Mouse (Mus musculus): ENCODE measurements around the gene Slc25a39. TPM values are rescaled to one million over a fixed set of nuclear protein-coding genes. Genes with fewer than 3 reads are reported as not detected.
"Not testable (repeated sequence)": the region's sequence is repeated elsewhere in the genome, so short reads cannot be mapped to it uniquely, and the experiment has no call there.

Slc25a39 gene
- polyA plus RNA-seq, 1 experiment from 2014 or later, result 180 TPM

DNA sequence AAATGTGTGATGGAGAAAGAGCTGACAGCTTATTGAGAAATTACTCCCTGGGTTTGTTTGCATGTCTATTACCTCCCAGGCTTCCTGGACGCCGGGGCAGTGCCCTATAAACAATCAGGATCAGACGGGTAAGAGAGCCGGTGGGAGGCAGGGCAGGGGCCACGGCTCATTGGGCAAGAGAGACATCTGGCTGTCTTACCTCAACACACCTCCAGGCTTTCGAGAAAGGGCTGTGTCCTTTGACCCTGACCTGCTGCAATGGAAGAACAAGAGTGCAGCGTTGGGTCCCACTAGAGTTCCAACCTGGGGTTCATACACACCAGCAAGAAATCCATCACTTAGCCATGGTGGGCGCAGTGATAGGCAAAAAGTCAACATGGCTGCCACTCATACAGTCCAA is 13.8 kb upstream of the Slc25a39 start:
- Histone ChIP-seq H3K4me2 (replicated peaks) (no peak overlapping the region), H3K27ac (no peak overlapping the region), H3K27me3 (no peaks in the 10 kb centered on the region), H3K36me3 (no peaks in the 10 kb centered on the region), H3K9me3 (0 out of 2 replicates have a peak, but pooled peaks cover 7% of the 10 kb centered on the region), H3K9ac (no peak overlapping the region), H3K4me1 (no peaks in the 10 kb centered on the region), H3K4me3 (no peak overlapping the region)
- ATAC-seq (ENCODE audit: low FRiP score, low read depth), result no peak
- 61% methylated on average over 8 of the region's 8 CpGs for WGBS

DNA sequence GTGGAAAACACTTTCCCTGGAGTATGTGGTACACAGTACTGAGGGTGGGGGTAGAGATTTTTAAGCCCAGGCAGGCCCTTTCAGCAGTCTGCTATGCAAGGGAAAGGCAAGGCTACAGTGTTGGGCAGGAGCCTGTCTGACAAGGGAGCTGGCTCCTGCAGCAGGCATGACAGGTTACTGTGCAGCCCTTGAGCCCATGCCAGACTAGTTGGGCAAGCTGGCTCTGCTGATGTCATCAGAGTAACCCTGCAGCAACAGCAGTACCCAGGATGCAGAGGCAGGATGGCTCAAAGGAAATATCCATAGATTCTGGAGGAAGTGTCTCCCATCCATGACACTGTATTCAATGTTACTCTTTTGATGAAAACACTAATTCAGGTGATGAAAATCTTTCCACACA is 11.1 kb upstream of the Slc25a39 start:
- Histone ChIP-seq H3K4me1 (no peaks in the 10 kb centered on the region), H3K4me3 (no peak overlapping the region)
- ATAC-seq (ENCODE audit: low FRiP score, low read depth), result no peak

DNA sequence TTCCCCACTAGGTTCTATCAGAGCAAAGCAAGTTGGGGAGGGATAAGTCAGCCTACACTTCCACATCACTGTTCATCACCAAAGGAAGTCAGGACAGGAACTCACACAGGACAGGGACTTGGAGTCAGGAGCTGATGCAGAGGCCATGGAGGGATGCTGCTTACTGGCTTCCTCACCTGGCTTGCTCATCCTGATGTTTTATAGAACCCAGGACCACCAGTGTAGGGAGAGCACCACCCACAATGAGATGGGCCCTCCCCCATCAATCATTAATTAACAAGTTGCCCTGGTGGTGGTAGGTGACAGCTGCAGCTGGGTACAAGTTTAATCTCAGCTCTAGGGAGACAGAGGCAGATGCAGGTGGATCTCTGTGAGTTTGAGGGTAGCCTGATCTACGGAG is 9.4 kb upstream of the Slc25a39 start:
- Histone ChIP-seq H3K27ac (no peak overlapping the region), H3K9me3 (0 out of 2 replicates have a peak, but pooled peaks cover 7% of the 10 kb centered on the region), H3K4me1 (no peaks in the 10 kb centered on the region), H3K4me3 (no peak overlapping the region), H3K9ac (no peak overlapping the region), H3K27me3 (no peaks in the 10 kb centered on the region), H3K4me2 (replicated peaks) (no peak overlapping the region), H3K36me3 (no peaks in the 10 kb centered on the region)
- 78% methylated on average over 1 of the region's 1 CpGs for WGBS
- ATAC-seq (ENCODE audit: low FRiP score, low read depth), result no peak

More for the DNA sequence above, 11.1 kb upstream of the Slc25a39 start:
- H3K36me3 ChIP-seq, result no peaks in the 10 kb centered on the region
- no peak overlapping the region for H3K9ac ChIP-seq
- 0 out of 2 replicates have a peak, but pooled peaks cover 7% of the 10 kb centered on the region for H3K9me3 ChIP-seq
- H3K4me2 ChIP-seq (replicated peaks), result no peak overlapping the region
- H3K27me3 ChIP-seq, result no peaks in the 10 kb centered on the region
- H3K27ac ChIP-seq, result no peak overlapping the region

- no peak overlapping the region for H3K27ac ChIP-seq
- H3K4me1 ChIP-seq, result no peaks in the 10 kb centered on the region
- H3K9me3 ChIP-seq, result 0 out of 2 replicates have a peak, but pooled peaks cover 4% of the 10 kb centered on the region
- H3K27me3 ChIP-seq, result no peaks in the 10 kb centered on the region
- no peak overlapping the region for H3K4me3 ChIP-seq
- ATAC-seq (ENCODE audit: low FRiP score, low read depth), result no peak
- H3K4me2 ChIP-seq (replicated peaks), result no peak overlapping the region
- H3K36me3 ChIP-seq, result no peaks in the 10 kb centered on the region
- no peak overlapping the region for H3K9ac ChIP-seq
- WGBS, result 74% methylated on average over 10 of the region's 10 CpGs
These were observed 7.5 kb upstream of the Slc25a39 start for GRCm38 (mm10) chr11:102415034-102415802.

- no peak for ATAC-seq (ENCODE audit: low FRiP score, low read depth)
- WGBS, result 78% methylated on average over 8 of the region's 8 CpGs
- no peak overlapping the region for H3K4me2 ChIP-seq (replicated peaks)
- no peaks in the 10 kb centered on the region for H3K4me1 ChIP-seq
- no peak overlapping the region for H3K4me3 ChIP-seq
- no peaks in the 10 kb centered on the region for H3K9me3 ChIP-seq
- no peak overlapping the region for H3K27ac ChIP-seq
- H3K9ac ChIP-seq, result no peak overlapping the region
- H3K27me3 ChIP-seq, result no peaks in the 10 kb centered on the region
- no peaks in the 10 kb centered on the region for H3K36me3 ChIP-seq
These were observed 5.3 kb upstream of the Slc25a39 start for GRCm38 (mm10) chr11:102413059-102413458.

DNA sequence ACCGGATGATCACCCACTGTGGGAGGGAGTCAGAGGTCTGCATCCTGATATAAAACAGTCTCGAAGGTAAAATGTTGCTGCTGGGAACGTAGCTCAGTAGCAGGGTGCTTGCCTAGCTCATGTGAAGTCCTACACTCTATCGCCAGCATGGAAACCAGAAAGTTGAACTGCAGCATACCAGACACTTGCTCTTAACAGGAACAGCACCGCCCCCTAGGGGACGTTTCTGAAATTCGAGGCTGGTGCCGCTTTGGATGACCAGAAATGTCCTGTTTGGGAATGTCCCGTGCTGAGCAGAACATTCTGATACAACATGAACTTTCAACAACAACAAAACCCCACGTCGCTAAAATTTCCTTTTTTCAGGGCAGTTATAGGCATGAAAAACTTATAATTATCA is 4.0 kb upstream of the Slc25a39 start:
- Histone ChIP-seq H3K4me3 (no peak overlapping the region), H3K4me1 (peaks cover 1% of the 10 kb centered on the region; the same call in 1 of the 2 replicates), H3K27ac (no peak overlapping the region), H3K9me3 (no peaks in the 10 kb centered on the region), H3K36me3 (no peaks in the 10 kb centered on the region), H3K4me2 (replicated peaks) (no peak overlapping the region), H3K27me3 (no peaks in the 10 kb centered on the region), H3K9ac (no peak overlapping the region)
- WGBS, result 7% methylated on average over 11 of the region's 11 CpGs
- no peak for ATAC-seq (ENCODE audit: low FRiP score, low read depth)

DNA sequence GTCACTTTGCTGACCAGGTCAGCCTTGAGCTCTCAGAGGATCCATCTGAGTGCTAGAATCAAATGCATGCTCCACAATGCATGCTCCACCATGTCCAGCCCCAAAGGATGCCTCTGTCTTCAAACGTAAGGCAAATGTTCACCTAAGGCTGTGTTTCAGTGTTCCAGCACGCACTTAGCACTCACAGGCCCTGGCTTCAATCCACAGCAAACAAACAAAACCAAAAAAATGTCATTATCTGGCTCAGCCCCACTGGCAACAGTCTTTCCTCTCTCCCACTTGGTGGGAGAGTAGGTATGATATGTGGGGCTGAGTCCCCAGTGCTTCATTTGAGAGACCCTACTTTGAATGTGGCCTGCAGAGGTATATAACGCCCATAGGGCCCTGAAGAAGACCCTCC is 3.3 kb upstream of the Slc25a39 start:
- no peak overlapping the region for H3K9ac ChIP-seq
- WGBS, result 83% methylated on average over 3 of the region's 3 CpGs
- H3K4me1 ChIP-seq, result peaks cover 8% of the 10 kb centered on the region
- no peak overlapping the region for H3K4me2 ChIP-seq (replicated peaks)
- no peaks in the 10 kb centered on the region for H3K27me3 ChIP-seq
- H3K9me3 ChIP-seq, result no peaks in the 10 kb centered on the region
- no peak overlapping the region for H3K27ac ChIP-seq
- H3K4me3 ChIP-seq, result no peak overlapping the region
- H3K36me3 ChIP-seq, result no peaks in the 10 kb centered on the region
- no peak for ATAC-seq (ENCODE audit: low FRiP score, low read depth)

DNA sequence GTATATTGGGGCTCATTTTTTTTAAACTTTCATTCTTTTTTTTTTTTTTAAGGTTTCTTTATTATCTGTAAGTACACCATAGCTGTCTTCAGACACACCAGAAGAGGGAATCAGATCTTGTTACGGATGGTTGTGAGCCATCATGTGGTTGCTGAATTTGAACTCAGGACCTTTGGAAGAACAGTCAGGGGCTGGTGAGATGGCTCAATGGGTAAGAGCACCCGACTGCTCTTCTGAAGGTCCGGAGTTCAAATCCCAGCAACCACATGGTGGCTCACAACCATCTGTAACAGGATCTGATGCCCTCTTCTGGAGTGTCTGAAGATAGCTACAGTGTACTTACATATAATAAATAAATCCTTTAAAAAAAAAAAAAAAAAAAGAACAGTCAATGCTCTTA is 2.6 kb upstream of the Slc25a39 start:
- WGBS, result 88% methylated on average over 3 of the region's 3 CpGs
- not testable (repeated sequence) for H3K27me3 ChIP-seq; ATAC-seq (ENCODE audit: low FRiP score, low read depth); H3K9me3 ChIP-seq; H3K27ac ChIP-seq; H3K4me2 ChIP-seq (replicated peaks); H3K36me3 ChIP-seq; H3K4me3 ChIP-seq; H3K9ac ChIP-seq
- peaks cover 15% of the 10 kb centered on the region for H3K4me1 ChIP-seq

DNA sequence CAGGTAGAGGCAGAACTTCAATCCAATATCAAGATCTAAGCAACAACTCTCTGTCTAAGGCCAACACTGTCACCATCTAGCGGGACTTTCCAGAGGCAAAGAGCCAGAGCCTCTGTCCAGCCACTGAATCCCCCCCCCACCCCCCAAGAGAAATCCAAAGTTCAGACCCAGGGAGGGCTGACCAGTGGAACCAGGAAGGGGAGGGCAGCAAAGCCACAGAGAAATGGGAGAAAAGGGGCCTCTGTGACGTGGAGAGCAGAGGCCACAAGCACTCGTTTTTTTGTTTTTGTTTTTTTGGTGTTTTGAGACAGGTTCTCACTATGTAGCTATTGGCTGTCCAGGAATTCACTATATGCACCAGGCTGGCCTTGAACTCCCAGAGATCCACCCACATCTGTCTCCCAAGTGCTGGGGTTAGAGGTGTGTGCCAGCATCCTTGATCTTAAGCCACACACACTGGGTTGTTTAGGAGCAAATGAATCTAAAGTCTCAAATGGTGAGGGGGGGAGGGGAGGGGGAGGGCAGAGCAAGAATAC is 2.1 kb upstream of the Slc25a39 start:
- H3K36me3 ChIP-seq, result peaks cover 1% of the 10 kb centered on the region
- H3K27ac ChIP-seq, result no peak overlapping the region
- H3K9me3 ChIP-seq, result no peaks in the 10 kb centered on the region
- no peak overlapping the region for H3K9ac ChIP-seq
- H3K4me2 ChIP-seq (replicated peaks), result no peak overlapping the region
- WGBS, result 78% methylated on average over 3 of the region's 3 CpGs
- H3K27me3 ChIP-seq, result no peaks in the 10 kb centered on the region
- no peak overlapping the region for H3K4me3 ChIP-seq
- H3K4me1 ChIP-seq, result peaks cover 19% of the 10 kb centered on the region
- ATAC-seq (ENCODE audit: low FRiP score, low read depth), result no peak

- peak overlapping the region; percentile 55; the same call in 1 of the 2 replicates for H3K9ac ChIP-seq
- H3K36me3 ChIP-seq, result peaks cover 8% of the 10 kb centered on the region
- WGBS, result 34% methylated on average over 15 of the region's 15 CpGs
- ATAC-seq (ENCODE audit: low FRiP score, low read depth), result no peak
- H3K27ac ChIP-seq, result peak overlapping the region; percentile 70; the same call in 1 of the 2 replicates
- peak overlapping the region; percentile 95 for H3K4me2 ChIP-seq (replicated peaks)
- H3K27me3 ChIP-seq, result no peaks in the 10 kb centered on the region
- peak overlapping the region; percentile 81 for H3K4me3 ChIP-seq
- H3K9me3 ChIP-seq, result no peaks in the 10 kb centered on the region
- peaks cover 19% of the 10 kb centered on the region for H3K4me1 ChIP-seq
These were observed 1.4 kb upstream of the Slc25a39 start for GRCm38 (mm10) chr11:102408888-102409794.

- Histone ChIP-seq H3K9ac (peak overlapping the region; percentile 77), H3K36me3 (peaks cover 16% of the 10 kb centered on the region), H3K27ac (peak overlapping the region; percentile 90), H3K4me1 (peaks cover 19% of the 10 kb centered on the region), H3K9me3 (no peaks in the 10 kb centered on the region), H3K4me3 (peak overlapping the region; percentile 81), H3K27me3 (no peaks in the 10 kb centered on the region), H3K4me2 (replicated peaks) (peak overlapping the region; percentile 95)
- WGBS, result under 1% methylated on average over 32 of the region's 32 CpGs
- ATAC-seq (ENCODE audit: low FRiP score, low read depth), result peak; percentile 94
These were observed 664 bp upstream of the Slc25a39 start for GRCm38 (mm10) chr11:102408344-102408876.

Data from limb, embryonic 13.5 days (tissue).